Mouse (Mus musculus) hindbrain, embryonic 14.5 days (tissue): ENCODE measurements around the gene Erbb2. TPM values are rescaled to one million over a fixed set of nuclear protein-coding genes. Genes with fewer than 3 reads are reported as not detected.
"Not testable (repeated sequence)": the region's sequence is repeated elsewhere in the genome, so short reads cannot be mapped to it uniquely, and the experiment has no call there.

Experiments used
- ATAC-seq: fragments of 200-750 bp; cut with Nextera tagmentation; 2 replicates; pipeline ENCODE4 v1.8.0; 2017; ENCODE audit warnings: moderate number of reproducible peaks, mild to moderate bottlenecking, moderate TSS enrichment, moderate library complexity; ENCODE audit not compliant: low FRiP score
- DNase-seq: peaks from one replicate; pipeline ENCODE4 v3.0.0-alpha.2; 2015; ENCODE audit warnings: low spot score
- H3K27ac ChIP-seq: fragments of 300-500 bp; sonication (generic); 2 replicates; pipeline ENCODE4 v1.5.1; 2014; ENCODE audit warnings: mild to moderate bottlenecking, moderate library complexity
- H3K27me3 ChIP-seq: fragments of 300-500 bp; sonication (generic); 2 replicates; pipeline ENCODE4 v1.6.1; 2014; ENCODE audit warnings: mild to moderate bottlenecking, low read length, mixed read lengths; ENCODE audit not compliant: control insufficient read depth, insufficient read depth
- H3K36me3 ChIP-seq: fragments of 300-500 bp; sonication (generic); replicated peaks from 2 replicates; pipeline ENCODE4 v1.6.1; 2014; ENCODE audit not compliant: control insufficient read depth, insufficient read depth
- H3K4me1 ChIP-seq: fragments of 300-500 bp; sonication (generic); replicated peaks from 2 replicates; pipeline ENCODE4 v1.6.1; 2014; ENCODE audit warnings: antibody characterized with exemption, low read length, mixed read lengths; ENCODE audit not compliant: control insufficient read depth, insufficient read depth
- H3K4me2 ChIP-seq: fragments of 300-500 bp; sonication (generic); replicated peaks from 2 replicates; pipeline ENCODE4 v1.6.1; 2014; ENCODE audit warnings: mild to moderate bottlenecking, moderate library complexity
- H3K4me3 ChIP-seq: fragments of 300-500 bp; sonication (generic); replicated peaks from 2 replicates; pipeline ENCODE4 v1.5.1; 2014; ENCODE audit warnings: mild to moderate bottlenecking, low read length
- H3K9ac ChIP-seq: fragments of 300-500 bp; sonication (generic); 2 replicates; pipeline ENCODE4 v1.6.1; 2014
- H3K9me3 ChIP-seq: fragments of 300-500 bp; sonication (generic); 2 replicates; pipeline ENCODE4 v1.6.1; 2016; ENCODE audit warnings: low read length; ENCODE audit not compliant: control insufficient read depth
- WGBS: fragments of 180-500 bp; shearing (Covaris S2); extraction: QIAGEN DNeasy Blood & Tissue Kit; methylation state at CpG from one replicate; pipeline ENCODE4 v1.1.7; 2014; 5-methylcytosine and 5-hydroxymethylcytosine counted together
- polyA plus RNA-seq: library from polyadenylated mRNA; unstranded; fragments of >200 nt; fragmentation: Nextera tagmentation; extraction: Ambion mirVana; gene quantifications from 2 replicates; pipeline ENCODE4 v1.2.1, GENCODE M21; 2014

Erbb2 gene
- polyA plus RNA-seq, 1 experiment from 2014 or later = 10.2 TPM

- peaks cover 13% of the 10 kb centered on the region; the same call in 1 of the 2 replicates for H3K4me1 ChIP-seq
- H3K4me3 ChIP-seq = no peak overlapping the region
- no peaks in the 10 kb centered on the region for H3K9me3 ChIP-seq
- H3K27ac ChIP-seq = no peak overlapping the region
- H3K9ac ChIP-seq = no peak overlapping the region
- WGBS = 7% methylated on average over 2 of the region's 2 CpGs
- peaks cover 31% of the 10 kb centered on the region for H3K36me3 ChIP-seq
- peak; percentile 78 for DNase-seq
- ATAC-seq = no peak
- no peak overlapping the region for H3K4me2 ChIP-seq
- H3K27me3 ChIP-seq = no peaks in the 10 kb centered on the region
These were observed 39.9 kb upstream of the Erbb2 start for GRCm38 (mm10) chr11:98372406-98372805.

DNA sequence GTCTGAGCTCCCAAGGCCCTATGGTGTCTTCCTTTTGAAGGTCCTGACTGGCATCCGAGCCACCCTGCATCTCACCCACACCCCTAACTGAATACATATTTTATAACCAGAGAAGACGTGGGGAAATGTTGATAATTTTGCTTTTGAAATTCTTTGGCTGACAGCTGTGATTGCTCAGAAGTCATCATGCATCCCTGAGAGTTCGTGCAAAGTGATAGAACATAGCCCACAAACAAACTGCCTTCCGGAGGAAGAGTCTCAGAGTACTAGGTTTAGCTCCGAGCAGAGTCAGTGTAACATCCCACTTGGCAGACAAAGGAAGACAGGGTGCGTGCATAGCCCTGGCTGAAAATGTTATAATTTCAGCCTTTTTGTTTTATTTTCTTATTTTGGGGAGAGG lies 39.0 kb upstream of the Erbb2 start:
- no peak for ATAC-seq
- no peak for DNase-seq
- Histone ChIP-seq H3K9me3 (no peaks in the 10 kb centered on the region), H3K9ac (no peak overlapping the region), H3K4me1 (peaks cover 13% of the 10 kb centered on the region; the same call in 1 of the 2 replicates), H3K4me2 (no peak overlapping the region), H3K4me3 (no peak overlapping the region), H3K27me3 (no peaks in the 10 kb centered on the region), H3K36me3 (peaks cover 39% of the 10 kb centered on the region), H3K27ac (no peak overlapping the region)
- 90% methylated on average over 6 of the region's 6 CpGs for WGBS

GRCm38 (mm10) chr11:98374266-98374665 lies 38.0 kb upstream of the Erbb2 start:
- H3K36me3 ChIP-seq = peaks cover 49% of the 10 kb centered on the region
- no peak overlapping the region for H3K4me2 ChIP-seq
- no peaks in the 10 kb centered on the region for H3K27me3 ChIP-seq
- WGBS = 61% methylated on average over 8 of the region's 8 CpGs
- no peaks in the 10 kb centered on the region for H3K9me3 ChIP-seq
- DNase-seq = no peak
- no peak overlapping the region for H3K4me3 ChIP-seq
- no peak for ATAC-seq
- H3K27ac ChIP-seq = no peak overlapping the region
- H3K9ac ChIP-seq = no peak overlapping the region
- peaks cover 13% of the 10 kb centered on the region; the same call in 1 of the 2 replicates for H3K4me1 ChIP-seq

GRCm38 (mm10) chr11:98376756-98377155 lies 35.5 kb upstream of the Erbb2 start:
- Histone ChIP-seq H3K9ac (no peak overlapping the region), H3K9me3 (no peaks in the 10 kb centered on the region), H3K27me3 (no peaks in the 10 kb centered on the region), H3K27ac (no peak overlapping the region), H3K4me2 (no peak overlapping the region), H3K4me1 (peaks cover 5% of the 10 kb centered on the region; the same call in 1 of the 2 replicates), H3K4me3 (no peak overlapping the region), H3K36me3 (peaks cover 64% of the 10 kb centered on the region)
- 79% methylated on average over 5 of the region's 5 CpGs for WGBS
- DNase-seq (no peak), ATAC-seq (no peak)

- Histone ChIP-seq H3K27me3 (no peaks in the 10 kb centered on the region), H3K36me3 (peaks cover 64% of the 10 kb centered on the region), H3K9ac (no peak overlapping the region), H3K27ac (no peak overlapping the region), H3K4me2 (no peak overlapping the region), H3K4me1 (no peaks in the 10 kb centered on the region), H3K4me3 (no peak overlapping the region), H3K9me3 (no peaks in the 10 kb centered on the region)
- no peak for ATAC-seq
- DNase-seq = no peak
- WGBS = 84% methylated on average over 11 of the region's 11 CpGs
These were observed 34.5 kb upstream of the Erbb2 start for GRCm38 (mm10) chr11:98377787-98378186.

GRCm38 (mm10) chr11:98379379-98379778 lies 32.9 kb upstream of the Erbb2 start:
- H3K4me1 ChIP-seq = no peaks in the 10 kb centered on the region
- 93% methylated on average over 7 of the region's 7 CpGs for WGBS
- no peak overlapping the region for H3K27ac ChIP-seq
- no peak for ATAC-seq
- no peak for DNase-seq
- no peak overlapping the region for H3K4me2 ChIP-seq
- H3K27me3 ChIP-seq = no peaks in the 10 kb centered on the region
- H3K9ac ChIP-seq = no peak overlapping the region
- no peak overlapping the region for H3K4me3 ChIP-seq
- H3K9me3 ChIP-seq = no peaks in the 10 kb centered on the region
- peaks cover 64% of the 10 kb centered on the region for H3K36me3 ChIP-seq

DNA sequence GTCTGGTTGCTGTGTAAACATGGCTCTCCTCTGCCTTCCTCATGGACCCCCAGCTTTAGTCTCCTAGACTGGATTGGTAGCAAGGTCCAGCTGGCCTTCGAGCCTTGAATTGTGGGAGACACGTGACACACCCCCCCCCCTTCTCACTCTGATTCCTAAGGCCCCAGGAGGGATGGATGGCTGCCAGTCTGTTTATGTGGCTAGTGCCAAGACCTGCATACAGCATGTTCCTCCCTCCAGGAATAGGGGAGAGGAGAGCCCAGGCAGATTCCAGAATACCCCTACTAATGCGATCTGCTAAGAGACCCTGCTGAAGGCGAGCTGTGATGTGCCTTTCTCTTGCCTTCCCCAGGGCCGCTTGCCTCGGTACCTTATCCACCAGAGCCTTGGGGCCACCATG lies 32.2 kb upstream of the Erbb2 start:
- 81% methylated on average over 6 of the region's 6 CpGs for WGBS
- Histone ChIP-seq H3K27me3 (no peaks in the 10 kb centered on the region), H3K9ac (no peak overlapping the region), H3K4me2 (no peak overlapping the region), H3K9me3 (no peaks in the 10 kb centered on the region), H3K4me1 (no peaks in the 10 kb centered on the region), H3K36me3 (peaks cover 57% of the 10 kb centered on the region), H3K4me3 (no peak overlapping the region), H3K27ac (no peak overlapping the region)
- ATAC-seq (no peak), DNase-seq (peak; percentile 59)

DNA sequence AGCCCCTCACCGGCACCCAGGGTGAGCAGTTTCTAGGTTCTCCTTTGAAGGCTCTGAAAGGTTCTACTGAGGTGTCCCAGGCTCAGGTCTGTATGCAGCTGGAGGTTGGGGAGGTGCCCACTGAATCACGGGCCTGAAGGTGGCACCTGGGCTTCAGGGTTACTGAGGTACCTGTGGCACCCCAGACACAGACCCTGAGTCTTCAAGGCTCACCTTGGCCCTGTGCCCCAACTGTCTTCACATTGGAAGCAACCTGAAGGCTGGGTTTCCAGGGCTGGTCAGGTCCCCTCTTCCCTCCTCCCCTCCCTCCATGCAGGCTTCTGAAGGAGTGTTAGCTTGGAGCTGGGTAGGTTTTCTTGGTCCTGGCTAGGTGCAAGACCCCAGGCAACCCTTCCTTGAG lies 30.6 kb upstream of the Erbb2 start:
- no peak for DNase-seq
- 90% methylated on average over 2 of the region's 2 CpGs for WGBS
- H3K4me2 ChIP-seq = no peak overlapping the region
- H3K9ac ChIP-seq = no peak overlapping the region
- H3K9me3 ChIP-seq = no peaks in the 10 kb centered on the region
- no peak overlapping the region for H3K4me3 ChIP-seq
- H3K27ac ChIP-seq = no peak overlapping the region
- 0 out of 2 replicates have a peak, but pooled peaks cover 1% of the 10 kb centered on the region for H3K27me3 ChIP-seq
- peaks cover 41% of the 10 kb centered on the region for H3K36me3 ChIP-seq
- no peak for ATAC-seq
- no peaks in the 10 kb centered on the region for H3K4me1 ChIP-seq

GRCm38 (mm10) chr11:98382405-98382804 lies 29.9 kb upstream of the Erbb2 start:
- not testable (repeated sequence) for H3K27ac ChIP-seq, ATAC-seq

More at GRCm38 (mm10) chr11:98382405-98382804, 29.9 kb upstream of the Erbb2 start:
- not testable (repeated sequence) for H3K9ac ChIP-seq, H3K4me2 ChIP-seq, H3K27me3 ChIP-seq, H3K4me3 ChIP-seq, H3K4me1 ChIP-seq, H3K9me3 ChIP-seq, DNase-seq
- H3K36me3 ChIP-seq = peaks cover 34% of the 10 kb centered on the region
- WGBS = 51% methylated on average over 2 of the region's 2 CpGs
